Mouse (Mus musculus) erythroblast, embryonic 14.5 days (primary cell): ENCODE results near the gene Retn.

Experiments
- GATA1 ChIP-seq: IDR thresholded peaks from 2 replicates; pipeline ENCODE4 v1.6.1; 2012; ENCODE audit warnings: low read length, inconsistent platforms, mixed read lengths
- TAL1 ChIP-seq: IDR thresholded peaks from 3 replicates; pipeline ENCODE4 v1.6.1; 2012; ENCODE audit warnings: low read length, inconsistent platforms, mixed read lengths

DNA sequence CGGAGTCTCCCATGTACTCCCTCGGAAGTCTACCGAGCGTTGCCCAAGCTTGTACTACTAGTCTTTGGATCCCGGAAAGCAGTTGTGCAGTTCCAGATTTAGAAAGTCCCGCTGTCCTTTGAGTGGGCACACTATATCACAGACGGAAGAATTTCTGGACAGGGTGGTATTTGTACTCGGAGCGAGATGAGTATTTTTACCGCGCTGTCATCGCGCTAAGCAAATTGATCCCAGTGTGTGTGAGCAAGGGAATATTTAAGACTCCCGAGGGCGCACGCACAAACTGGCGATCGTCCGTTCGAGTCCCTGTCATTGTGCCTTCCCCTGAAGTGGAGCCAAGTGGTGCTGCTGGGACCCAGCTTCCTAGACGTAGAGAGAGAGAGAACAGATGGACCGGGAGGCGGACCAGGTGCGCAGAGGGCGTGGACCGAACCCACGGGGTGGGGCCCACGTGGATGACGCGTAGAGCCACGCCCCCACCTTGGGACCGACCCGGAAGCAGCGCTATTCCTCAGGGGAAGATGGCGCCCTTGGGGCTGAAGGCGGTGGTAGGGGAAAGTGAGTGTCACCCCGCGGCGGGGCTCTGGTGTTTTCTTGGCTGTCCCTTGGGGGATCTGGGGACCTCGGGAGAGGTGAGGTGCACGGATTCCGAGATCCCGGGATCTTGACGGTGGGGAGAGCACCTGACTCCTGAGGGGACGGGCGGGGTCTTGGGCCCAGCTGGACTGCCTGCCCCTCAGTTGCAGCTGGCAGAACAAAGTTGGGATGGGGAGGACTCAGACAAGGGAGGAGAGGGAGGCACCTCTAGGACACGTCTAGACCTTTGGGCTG is 24.7 kb upstream of the Retn start, which contains the start of gene Stxbp2:
- TF ChIP-seq GATA1 (no peak), TAL1 (no peak)
